Mouse (Mus musculus) mouse embryonic stem cell (cell line): ENCODE measurements around the gene Tbl2.

Experiments used
- in situ Hi-C, 2 experiments: fragments of 300-500 bp; cut with MboI; formaldehyde crosslinking; loops; 1 replicate in 1 of 2; 3 replicates in 1 of 2; pipeline ENCODE4 v1.14.3; 2019 to 2020; ENCODE audit warnings: low sequenced_read_pairs in 2 of 2, low pct_unique_long_range_greater_than_20kb in 1 of 2, mixed read lengths in 1 of 2; ENCODE audit not compliant: unreplicated experiment in 1 of 2

Gene Tbl2

DNA sequence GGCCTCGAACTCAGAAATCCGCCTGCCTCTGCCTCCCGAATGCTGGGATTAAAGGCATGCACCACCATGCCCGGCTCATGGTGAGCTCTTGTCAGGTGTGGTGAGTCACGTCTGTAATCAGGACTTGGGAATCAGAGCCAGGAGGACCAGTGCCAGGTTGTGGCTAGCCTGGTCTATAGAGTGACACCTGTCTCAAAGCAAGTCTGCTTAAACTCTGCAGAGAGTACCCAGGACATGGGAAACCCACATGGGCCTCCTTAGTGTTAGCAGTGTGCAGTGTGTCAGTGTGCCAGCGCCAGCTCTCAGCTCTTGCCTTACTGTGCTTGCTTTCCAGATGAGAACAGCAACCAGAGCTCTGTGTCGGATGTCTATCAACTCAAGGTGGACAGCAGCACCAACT, 30.2 kb downstream of the Tbl2 start:
- in situ Hi-C loops = no loop called here

DNA sequence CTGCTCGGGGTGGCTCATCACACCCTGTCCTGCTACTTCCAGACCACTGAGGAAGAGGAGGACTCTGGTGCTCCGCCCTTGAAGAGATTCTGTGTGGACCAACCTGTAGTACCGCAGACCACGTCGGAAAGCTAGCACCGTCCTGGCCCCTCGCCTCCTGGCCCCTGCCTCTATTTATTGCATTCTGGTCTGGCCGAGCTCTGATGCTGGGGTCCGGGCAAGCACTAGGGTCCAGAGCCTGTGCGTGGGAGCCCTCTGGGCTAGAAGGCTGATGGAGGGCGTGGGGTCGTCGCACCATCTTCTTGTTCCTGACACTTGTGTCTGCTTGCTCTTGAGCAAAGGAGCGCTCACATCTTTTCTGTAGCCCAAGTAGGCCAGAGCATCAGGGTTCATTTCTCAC, 31.3 kb downstream of the Tbl2 start:
- in situ Hi-C loops = no loop called here

DNA sequence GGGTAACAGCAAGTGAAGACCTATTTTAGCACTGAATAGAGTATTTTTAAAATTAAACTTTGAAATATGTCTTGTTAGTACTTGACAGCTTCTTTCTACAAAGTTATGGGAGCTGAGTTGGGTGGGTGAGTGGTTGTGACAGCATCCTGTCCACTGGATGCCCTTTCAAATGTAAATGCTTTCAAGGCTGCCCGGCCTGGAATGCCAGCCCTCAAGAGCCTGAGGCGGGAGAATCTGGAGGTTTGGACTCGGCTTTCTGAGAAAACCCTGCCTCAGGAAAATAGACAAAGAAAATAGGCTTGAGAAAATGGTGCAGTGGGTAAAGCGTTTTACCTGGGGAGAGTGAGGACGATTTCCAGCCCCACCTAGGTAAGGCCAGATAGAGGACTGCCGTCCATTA, 32.3 kb downstream of the Tbl2 start:
- in situ Hi-C loops = no loop called here

DNA sequence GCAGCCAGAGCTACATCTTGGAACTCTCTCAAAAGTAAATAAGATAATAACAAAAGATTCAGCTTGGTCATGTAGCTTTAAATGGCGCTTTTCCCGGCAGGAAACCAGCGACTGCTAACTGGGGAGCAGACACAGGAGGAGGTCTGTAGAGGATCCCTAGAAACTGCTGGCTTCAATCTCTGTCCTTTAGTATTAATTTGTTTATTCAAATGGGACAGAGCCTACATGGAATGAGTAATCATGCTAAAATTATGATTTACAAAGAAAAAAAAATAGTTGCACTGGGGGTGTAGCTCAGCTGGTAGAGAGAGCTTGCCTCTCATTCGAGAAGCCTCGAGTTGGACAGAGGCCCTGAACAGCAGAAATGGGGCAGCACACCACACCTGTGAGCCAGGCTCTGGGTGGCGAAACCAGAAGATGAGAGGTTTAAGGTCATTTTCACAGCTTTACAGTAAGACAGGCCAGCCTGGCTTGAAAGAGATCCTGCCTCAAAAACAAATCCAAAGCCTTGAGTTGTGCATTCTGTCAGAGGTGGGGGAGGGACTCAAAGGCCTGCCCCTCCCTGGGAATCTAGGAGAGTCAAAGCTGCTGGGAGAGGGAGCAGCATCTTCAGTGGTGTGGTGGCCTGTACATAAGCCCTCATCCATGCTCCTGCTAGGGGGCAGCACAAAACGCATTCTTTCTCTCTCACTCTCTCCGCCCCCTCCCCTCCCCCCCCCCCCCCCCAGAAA, 33.8 kb downstream of the Tbl2 start:
- in situ Hi-C loops = no loop called here

DNA sequence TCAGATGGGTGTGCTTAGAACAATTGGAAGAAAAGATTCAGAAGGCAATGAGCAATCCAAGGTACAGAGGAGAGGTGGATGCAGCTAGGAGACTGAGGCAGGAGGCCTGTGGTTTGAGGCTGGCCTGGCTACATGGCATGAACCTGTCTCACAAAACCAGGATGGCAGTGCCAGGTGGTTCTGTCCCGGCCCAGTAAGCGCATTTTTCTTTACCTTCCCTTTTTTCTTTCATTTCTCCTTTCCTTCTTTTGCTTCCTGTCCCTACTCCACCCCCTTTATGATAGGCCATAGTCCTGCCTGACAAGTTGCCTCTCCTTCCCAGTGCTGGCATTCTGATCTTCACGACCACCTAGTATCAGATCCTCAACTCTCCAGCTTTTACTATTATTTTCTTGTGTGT, 35.6 kb downstream of the Tbl2 start:
- in situ Hi-C loops = no loop called here

DNA sequence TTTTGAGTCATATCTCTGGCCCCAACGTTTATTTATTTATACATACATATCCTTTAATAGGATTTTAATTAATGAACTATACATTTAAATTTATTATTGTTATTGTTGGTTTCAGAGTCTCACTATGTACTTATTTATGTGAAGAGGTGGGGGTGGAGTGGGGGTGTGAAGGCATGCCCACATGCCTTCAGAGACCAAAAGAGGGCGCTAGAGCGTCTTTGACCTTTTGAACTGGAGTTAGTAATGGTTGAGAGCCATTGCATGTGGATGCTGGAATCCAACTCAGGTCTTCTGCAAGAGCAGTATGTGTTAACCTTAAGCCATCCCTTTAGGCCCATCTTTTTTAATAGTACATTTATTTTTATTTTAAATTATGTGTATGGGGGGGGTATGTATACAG, 36.1 kb downstream of the Tbl2 start:
- in situ Hi-C loops = no loop called here

DNA sequence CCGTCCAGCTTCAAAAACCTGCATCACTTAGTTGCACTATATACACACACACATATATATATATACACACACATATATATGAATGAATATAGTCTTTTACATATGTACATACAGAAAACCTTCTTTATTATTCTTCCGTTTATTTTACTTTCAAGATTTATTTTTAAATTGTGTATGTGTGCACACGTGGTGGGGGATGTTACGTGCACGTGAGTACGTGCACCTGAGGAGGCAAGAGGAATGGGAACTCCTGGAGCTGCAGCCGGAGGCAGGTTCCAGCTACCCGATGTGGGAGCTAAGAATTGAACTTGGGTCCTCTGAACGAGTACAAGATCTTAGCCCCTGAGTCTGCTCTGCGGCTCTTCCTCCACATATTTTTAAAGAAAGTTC, 36.8 kb downstream of the Tbl2 start:
- in situ Hi-C loops = no loop called here

DNA sequence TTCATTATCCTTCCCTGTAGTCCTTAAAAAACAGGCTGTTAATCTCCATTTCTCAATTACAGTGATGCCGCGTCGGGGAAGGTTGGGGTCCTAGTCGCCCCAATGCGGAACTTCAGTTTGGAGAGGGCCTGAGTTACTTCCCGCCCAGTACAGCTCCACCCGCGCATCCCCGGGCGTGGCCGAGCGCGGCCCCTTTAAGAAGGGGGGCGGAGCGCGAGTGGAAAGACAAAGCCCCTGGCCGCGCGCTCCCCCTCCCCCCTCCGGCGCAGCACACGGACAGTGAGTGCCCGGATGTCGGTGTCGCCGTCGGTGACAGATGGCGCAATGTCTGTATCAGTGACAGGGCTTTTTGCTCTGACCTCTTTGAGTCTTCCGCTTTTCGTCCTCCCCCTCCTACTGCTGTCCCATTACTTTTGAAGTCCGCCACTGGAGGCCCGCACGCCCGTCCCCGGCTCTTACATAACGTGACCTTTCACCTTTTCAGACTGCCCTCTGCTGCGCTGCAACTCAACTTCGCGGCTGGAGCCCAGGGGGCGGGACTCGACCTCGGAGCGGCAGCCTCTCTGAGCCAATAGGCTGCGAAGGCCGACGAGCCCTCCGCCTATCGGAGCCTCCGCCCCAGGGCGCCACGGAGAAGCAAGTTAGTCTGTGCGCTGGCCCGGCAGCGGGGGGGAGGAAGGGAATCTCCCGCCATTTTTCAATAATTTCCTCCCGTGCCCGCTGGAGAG, 37.3 kb downstream of the Tbl2 start, which contains the start of gene Baz1b:
Gene Baz1b (plus strand): TSS at position 644 of the 728 bp plus-strand sequence.
- in situ Hi-C loops = no loop called here

DNA sequence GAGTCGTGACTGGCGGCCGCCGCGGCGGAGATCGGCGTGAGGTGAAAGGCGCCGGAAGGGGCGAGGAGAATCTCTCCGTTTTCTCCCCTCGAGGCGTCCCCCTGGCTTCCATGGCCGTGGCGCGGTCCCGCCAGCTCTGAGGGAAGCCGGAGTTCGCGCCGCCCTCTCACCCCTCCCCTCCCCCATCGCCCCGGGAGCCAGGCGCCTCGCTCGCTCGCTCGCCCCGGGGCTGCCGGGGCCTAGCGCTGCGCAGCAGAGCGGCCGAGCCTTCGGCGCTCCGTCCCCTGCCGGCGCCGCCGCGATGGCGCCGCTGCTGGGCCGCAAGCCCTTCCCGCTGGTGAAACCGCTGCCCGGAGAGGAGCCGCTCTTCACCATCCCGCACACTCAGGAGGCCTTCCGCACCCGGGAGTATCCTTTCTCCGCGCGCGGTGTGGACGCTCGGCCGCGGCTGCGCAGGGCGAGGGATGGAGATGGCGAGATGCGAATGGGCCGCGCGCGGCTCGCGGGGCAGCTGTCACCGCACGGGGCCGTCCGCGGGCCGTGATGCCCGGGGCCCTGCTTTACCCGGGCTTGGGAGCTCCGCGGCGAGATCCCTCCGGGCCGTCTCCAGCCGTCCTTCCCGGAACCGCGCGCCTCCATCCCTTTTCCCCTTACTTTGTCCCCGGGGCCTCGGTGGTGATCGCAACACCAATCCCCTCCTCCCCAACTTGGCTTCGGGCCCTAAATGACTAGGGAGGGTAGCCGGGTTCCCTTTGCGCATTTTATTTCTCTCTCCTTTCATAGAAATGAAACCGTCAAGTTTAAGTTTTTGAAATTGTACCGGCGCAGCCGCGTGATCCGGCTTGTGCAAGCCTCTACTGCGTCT, 38.1 kb downstream of the Tbl2 start:
- in situ Hi-C loops = no loop called here

DNA sequence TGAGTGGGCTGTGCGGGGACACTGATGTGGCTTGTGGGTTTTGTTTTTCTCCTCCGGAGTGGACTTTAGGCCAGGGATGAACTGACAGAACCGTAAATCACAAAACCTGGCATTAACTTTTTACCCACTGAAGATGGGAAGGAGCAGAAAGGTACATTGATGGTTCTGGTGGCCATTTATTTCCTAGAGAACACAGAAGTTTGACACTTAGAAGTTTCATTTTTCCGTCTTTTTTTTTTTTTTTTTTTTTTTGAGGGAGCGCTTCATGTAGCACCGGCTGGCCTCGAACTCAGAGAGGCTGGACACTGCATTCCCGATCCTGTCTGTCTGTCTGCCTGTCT, 38.7 kb downstream of the Tbl2 start:
- in situ Hi-C loops = no loop called here

DNA sequence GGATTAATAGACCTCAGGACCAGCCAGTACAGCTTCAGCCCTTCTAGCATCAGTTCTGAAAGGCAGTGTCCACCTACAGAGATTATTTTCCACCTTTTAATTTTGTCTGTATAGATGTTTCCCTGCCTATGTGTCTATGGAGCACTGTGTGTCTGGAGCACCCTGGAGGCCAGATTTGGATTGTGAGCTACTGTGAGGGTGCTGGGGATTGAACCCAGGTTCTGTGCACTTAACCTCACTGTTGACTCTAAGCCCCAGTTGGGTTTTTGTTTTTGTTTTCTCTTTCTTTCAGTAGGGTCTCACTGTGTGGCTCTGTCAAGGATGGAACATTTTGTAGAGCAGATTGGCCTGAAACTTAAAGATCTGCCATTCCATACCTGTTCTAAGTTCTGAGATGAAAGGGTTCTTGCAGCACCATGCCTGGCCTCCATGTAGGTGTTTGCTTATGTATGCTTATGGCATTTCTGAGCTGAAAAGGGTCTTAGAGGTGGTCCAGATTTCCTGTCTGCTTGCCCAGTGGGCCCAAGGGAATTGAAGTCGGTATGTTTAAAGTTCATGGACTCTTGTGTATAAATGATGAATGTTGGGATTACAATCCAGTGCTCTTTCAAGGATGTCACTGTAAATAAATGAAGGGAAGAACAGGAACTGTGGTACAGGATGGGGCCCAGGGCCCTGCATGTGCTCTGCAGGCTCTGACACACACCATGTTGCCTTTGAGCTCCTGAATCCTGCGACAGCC, 40.0 kb downstream of the Tbl2 start:
- in situ Hi-C loops = no loop called here

DNA sequence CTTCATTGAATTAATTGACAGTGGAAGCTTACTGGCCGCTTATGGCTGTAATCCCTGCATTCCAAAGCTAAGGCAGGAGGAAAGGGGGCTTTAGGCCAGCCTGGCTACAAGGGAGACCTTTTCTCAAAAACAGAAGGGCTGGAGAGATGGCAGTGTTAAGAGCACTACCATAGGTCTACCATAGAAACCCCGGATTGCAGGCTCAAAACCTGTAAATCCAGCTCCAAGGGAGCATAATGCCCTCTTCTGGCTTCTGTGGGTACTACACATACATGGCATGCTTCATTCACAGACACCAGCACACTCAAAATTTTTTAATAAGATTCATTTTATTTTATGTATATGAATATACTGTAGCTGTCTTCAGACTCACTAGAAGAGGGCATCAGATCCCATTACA, 42.2 kb downstream of the Tbl2 start:
- in situ Hi-C loops = no loop called here

DNA sequence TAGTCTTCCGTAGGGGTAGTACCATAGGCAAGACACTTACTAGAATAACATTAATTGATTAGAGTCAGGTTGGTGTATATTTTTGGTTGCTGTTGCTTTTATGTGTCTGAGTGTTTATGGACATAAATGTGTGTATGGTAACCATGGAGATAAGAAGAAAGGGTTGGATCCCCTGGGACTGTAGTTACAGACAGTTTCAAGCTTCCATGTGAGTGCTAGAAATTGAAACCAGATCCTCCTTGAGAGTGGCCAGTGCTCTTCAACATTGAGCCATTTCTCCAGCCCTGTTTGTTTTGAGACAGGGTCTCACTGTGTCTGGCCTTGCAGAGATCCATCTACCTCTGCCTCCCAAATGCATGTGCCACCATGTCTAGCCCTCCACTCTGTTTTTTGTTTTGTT, 43.0 kb downstream of the Tbl2 start:
- in situ Hi-C loops = no loop called here

DNA sequence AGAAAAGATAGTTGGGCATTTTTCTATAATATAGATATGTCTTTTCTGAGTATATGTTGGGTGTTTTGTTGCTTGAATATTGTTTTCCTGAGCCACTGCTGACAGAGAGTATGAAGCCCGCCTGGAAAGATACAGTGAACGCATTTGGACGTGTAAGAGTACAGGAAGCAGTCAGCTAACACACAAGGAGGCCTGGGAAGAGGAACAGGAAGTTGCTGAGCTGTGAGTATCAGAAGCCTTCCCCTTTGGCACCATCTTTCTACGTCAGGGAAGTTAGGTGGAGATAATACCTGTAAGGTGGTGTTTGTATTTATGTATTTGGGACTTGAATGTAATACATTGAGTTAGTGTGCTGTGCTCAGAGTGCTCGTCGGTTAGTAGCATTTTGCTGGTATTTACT, 46.9 kb downstream of the Tbl2 start:
- in situ Hi-C loops = no loop called here

DNA sequence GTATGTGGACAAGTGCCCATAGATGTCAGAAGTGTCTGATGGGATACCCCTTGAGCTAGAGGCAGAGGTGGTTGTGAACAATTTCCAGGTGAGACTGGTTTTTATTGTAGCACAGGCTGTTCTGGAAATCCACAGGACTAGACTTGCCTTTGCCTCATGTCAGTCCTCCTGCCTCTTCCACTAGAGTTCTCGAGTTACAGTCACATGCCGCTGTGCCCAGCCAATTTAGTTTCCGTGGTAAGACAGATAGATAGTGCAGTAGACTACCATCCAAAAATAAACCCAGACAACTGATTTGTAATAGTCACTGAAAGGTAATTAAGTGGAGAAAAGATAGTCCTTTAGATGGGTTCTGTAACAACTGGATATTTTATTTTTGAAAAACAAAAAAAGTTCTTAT, 53.3 kb downstream of the Tbl2 start:
- in situ Hi-C loops = loop anchor here in 1 of 2 experiments (5.0 kb wide), 1 partner anchor 35 kb away; no protein-coding TSS in a partner anchor

DNA sequence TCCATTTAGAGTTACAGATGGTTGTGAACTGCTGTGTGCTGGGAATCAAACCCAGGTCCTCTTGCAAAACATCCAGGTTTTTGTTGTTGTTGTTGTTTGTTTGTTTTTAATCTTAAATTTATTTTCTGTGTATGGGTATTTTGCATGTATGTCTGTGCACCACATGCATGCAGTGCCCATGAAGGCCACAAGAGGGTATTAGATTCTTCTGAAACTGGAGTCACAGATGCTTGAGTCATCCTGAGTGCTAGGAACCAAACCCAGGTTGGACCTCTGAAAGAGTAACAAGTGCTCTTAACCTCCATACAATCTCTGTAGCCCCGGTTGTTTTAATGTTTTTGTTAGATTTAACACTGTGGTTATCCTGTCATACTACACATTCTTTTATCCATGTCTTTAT, 58.7 kb downstream of the Tbl2 start:
- in situ Hi-C loops = no loop called here
